Mouse (Mus musculus) left cerebral cortex, postnatal 10 days (tissue): Measurements from ENCODE around the gene Sdsl. TPM values are rescaled to one million over a fixed set of nuclear protein-coding genes. Genes with fewer than 3 reads are reported as not detected.

Source experiments
- DNase-seq, 2 experiments: peaks; one replicate each; pipeline ENCODE4 v3.0.0; 2021 to 2022; ENCODE audit warnings: low spot score in 2 of 2, mixed read lengths in 1 of 2; ENCODE audit errors: extremely low spot score in 1 of 2
- intact Hi-C: fragments of 180-260 bp; cut with DNase I; formaldehyde crosslinking; loops from one replicate; pipeline ENCODE4 v1.15.1; 2025
- total RNA-seq, 2 experiments: library from RNA; stranded (reverse); gene quantifications; 2 replicates each; pipeline ENCODE4 v1.2.3; 2021

Sdsl gene
- total RNA-seq, 2 experiments from 2014 or later = 5.0 to 5.3 TPM

- intact Hi-C loops = no loop called here
- DNase-seq = peak; percentile 38 to 55
Measured at GRCm38 (mm10) chr5:120409385-120410378, 62.9 kb downstream of the Sdsl start.

GRCm38 (mm10) chr5:120408933-120409332, 63.7 kb downstream of the Sdsl start:
- DNase-seq = no peak
- intact Hi-C loops = no loop called here

Other genes with a start within 250 kb of the Sdsl start
- under 1 TPM; 0.20 to 0.32 TPM for gene Lhx5, start 41.1 kb downstream of the Sdsl start, total RNA-seq
- gene Sds, start 3.7 kb upstream of the Sdsl start, total RNA-seq = not detected
- gene Plbd2, start 30.8 kb upstream of the Sdsl start, total RNA-seq = 10 to 100 TPM; 70.6 to 71.5 TPM
- 1 to 10 TPM; 3.5 to 4.0 TPM for gene Slc8b1, start 38.4 kb upstream of the Sdsl start, total RNA-seq
- 10 to 100 TPM; 39.2 to 45.2 TPM for gene Tpcn1, start 115.9 kb upstream of the Sdsl start, total RNA-seq
- gene Iqcd, start 116.2 kb upstream of the Sdsl start, total RNA-seq = under 1 TPM; 0.36 to 0.47 TPM
- 10 to 100 TPM; 29.5 to 31.2 TPM for gene Rita1, start 139.8 kb upstream of the Sdsl start, total RNA-seq
- 10 to 100 TPM; 47.5 to 48.8 TPM for gene Ddx54, start 139.9 kb upstream of the Sdsl start, total RNA-seq
- gene Cfap73, start 161.4 kb upstream of the Sdsl start, total RNA-seq = 1 to 10 TPM in 1 of 2 experiments, not detected in 1; 1.1 TPM
- gene Rasal1, start 176.0 kb upstream of the Sdsl start, total RNA-seq = 100 to 1,000 TPM; 107 to 122 TPM
- 10 to 100 TPM; 84.4 to 90.4 TPM for gene Dtx1, start 239.1 kb upstream of the Sdsl start, total RNA-seq